Mouse (Mus musculus) urinary bladder, postnatal 0 days (tissue): ENCODE measurements around the gene Fgd3. TPM values are rescaled to one million over a fixed set of nuclear protein-coding genes. Genes with fewer than 3 reads are reported as not detected.

Source experiments
- polyA plus RNA-seq: library from polyadenylated mRNA; unstranded; fragments of >200 nt; fragmentation: Nextera tagmentation; extraction: Ambion mirVana; gene quantifications from 2 replicates; pipeline ENCODE4 v1.2.1, GENCODE M21; 2015

Gene Fgd3
- 2.7 and 2.9 TPM in 2 replicates for polyA plus RNA-seq

DNA sequence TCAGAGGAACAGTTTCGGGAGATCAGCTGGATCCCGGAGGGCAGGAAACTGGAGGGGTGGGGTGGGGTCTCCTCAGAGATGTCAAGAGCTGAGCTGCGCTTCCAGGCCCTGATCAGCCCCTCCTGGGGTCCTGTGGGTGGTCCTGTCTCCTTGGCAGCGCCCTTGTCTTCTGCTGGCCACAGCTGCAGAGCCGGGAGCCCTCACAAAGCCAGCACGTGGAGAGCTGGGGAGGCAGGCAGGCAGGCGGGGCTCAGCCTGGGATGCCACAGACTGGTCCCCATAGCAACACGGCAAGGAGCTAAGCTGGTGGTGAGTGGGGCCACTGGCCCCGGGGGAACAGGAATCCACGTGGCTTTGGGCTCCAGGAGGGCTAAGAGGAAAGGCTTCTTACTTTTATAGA is at the start of gene Fgd3:
TSS of gene Fgd3 (minus strand) at position 272 of the 400 bp plus-strand sequence.

GRCm38 (mm10) chr13:49341012-49341830 is 21.1 kb upstream of the Fgd3 start, which contains the start of gene Bicd2:
Gene Bicd2, plus strand, starts transcription at chr13:49341585.

GRCm38 (mm10) chr13:49248467-49248862 is 71.6 kb downstream of the Fgd3 start, which contains the start of gene Susd3:
Gene Susd3, minus strand, starts transcription at chr13:49248706.

DNA sequence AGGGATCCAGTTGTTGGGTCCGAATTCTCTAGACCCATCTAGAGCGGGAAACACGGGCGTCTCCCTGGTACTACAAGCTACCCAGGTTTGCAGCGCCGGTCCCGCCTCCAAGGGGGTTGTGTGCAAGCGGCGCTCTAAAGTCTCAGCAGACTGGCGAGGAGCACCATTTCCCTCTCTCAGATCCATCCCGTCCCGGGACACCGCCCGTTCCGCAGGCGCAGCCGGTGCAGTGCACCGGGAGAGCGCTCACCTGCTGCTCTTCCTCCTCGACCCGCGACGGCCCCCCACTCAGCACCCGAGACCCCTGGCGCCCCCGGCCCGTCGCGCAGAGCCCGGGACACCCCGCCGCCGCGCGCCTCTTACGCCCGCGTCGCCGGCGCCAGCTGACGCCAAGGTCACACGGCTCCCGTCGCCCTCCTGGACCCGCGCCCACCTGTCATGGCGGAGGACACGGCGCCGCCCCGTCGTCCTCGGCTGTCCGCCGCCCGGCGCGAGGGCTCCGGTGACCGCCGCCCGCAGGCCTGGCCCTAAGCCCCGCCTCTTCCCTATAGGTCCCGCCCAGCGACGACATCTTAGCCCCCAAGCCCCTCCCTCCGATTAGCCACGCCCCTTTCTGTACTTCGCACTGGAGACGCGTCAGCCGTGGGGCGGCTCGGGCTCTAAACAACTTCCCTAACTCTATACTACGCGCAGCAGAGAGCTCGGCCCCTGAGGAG is 104.4 kb downstream of the Fgd3 start, which contains the start of gene Card19:
TSS of gene Card19 (minus strand) at position 534 of the 716 bp plus-strand sequence.

Other genes with a start within 250 kb of the Fgd3 start
- 3.7 and 3.9 TPM in 2 replicates for gene Wnk2, start 172.3 kb downstream of the Fgd3 start, polyA plus RNA-seq
- gene Ninj1, start 132.8 kb downstream of the Fgd3 start, polyA plus RNA-seq, result 65.9 and 82.7 TPM in 2 replicates
- 112 and 115 TPM in 2 replicates for gene Card19, start 104.3 kb downstream of the Fgd3 start, polyA plus RNA-seq
- gene Susd3, start 71.6 kb downstream of the Fgd3 start, polyA plus RNA-seq, result 2.1 and 3.1 TPM in 2 replicates
- gene Bicd2, start 21.3 kb upstream of the Fgd3 start, polyA plus RNA-seq, result 33.4 and 39.9 TPM in 2 replicates
- gene Ippk, start 100.9 kb upstream of the Fgd3 start, polyA plus RNA-seq, result 9.0 and 9.4 TPM in 2 replicates
- 0.34 and 0.68 TPM in 2 replicates for gene Tes3-ps, start 173.0 kb upstream of the Fgd3 start, polyA plus RNA-seq
- gene Ecm2, start 184.5 kb upstream of the Fgd3 start, polyA plus RNA-seq, result 2.1 and 2.4 TPM in 2 replicates
- gene Aspn, start 224.1 kb upstream of the Fgd3 start, polyA plus RNA-seq, result 67.0 and 93.4 TPM in 2 replicates